Mouse (Mus musculus) stomach, postnatal 0 days (tissue): Measurements from ENCODE around the gene Slc25a11.

Experiments used
- CTCF ChIP-seq: IDR thresholded peaks from 2 replicates; pipeline ENCODE4 v1.5.1; 2016; ENCODE audit warnings: antibody characterized with exemption, low read depth, mild to moderate bottlenecking, moderate library complexity
- EP300 ChIP-seq: optimal IDR thresholded peaks from 2 replicates; pipeline ENCODE3; 2016; ENCODE audit warnings: antibody characterized with exemption

DNA sequence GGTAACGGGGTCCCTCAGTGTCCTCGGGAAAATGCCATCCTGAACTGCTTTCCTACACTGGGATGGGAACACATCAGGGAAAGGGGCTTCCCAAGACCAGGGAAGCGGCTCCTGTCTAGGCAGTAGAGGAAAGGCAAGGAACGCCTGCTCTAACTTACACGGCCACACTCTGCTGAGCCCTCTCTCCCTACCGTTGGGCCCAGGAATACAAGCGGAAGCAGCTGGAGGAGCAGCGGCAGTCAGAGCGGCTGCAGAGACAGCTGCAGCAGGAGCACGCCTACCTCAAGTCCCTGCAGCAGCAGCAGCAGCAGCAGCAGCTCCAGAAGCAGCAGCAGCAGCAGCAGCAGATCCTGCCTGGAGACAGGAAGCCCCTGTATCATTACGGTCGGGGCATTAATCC lies 40.6 kb downstream of the Slc25a11 start:
- TF ChIP-seq CTCF (no peak), EP300 (no peak)
